Mouse (Mus musculus): ENCODE measurements around the gene Midn. TPM values are rescaled to one million over a fixed set of nuclear protein-coding genes. Genes with fewer than 3 reads are reported as not detected.

The Midn gene
- polyA plus RNA-seq (2012): 227 and 254 TPM in 2 replicates

GRCm38 (mm10) chr10:80147719-80148601 is at the start of gene Midn:
Midn (plus strand) TSS chr10:80148272.
- TF ChIP-seq GATA1 (IDR thresholded peaks at IDR 0.05; ENCODE audit: low read length): no peak

GRCm38 (mm10) chr10:80098630-80099029 is 49.4 kb upstream of the Midn start:
- no peak for TF ChIP-seq GATA1 (IDR thresholded peaks at IDR 0.05; ENCODE audit: low read length)

DNA sequence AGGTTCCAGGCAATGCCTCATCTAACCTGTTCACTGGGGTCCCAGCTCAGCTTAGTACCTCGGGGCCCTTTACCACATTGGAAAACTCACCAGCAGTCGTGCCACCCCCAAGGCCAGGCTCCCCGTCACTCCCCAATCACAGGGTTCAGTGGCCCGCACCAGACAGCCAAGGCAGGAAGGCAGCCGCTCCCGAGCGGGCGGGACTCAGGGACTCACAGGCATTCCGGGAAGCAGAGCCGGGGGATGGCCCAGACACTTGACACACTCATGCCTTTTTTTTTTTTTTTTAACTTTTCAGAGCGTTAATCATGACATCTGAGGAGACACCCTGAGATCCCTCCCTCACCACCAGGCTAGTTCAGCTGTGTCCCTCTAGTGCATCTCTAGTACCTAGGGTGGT is 47.1 kb upstream of the Midn start:
- no peak for TF ChIP-seq GATA1 (IDR thresholded peaks at IDR 0.05; ENCODE audit: low read length)

- no peak for TF ChIP-seq GATA1 (IDR thresholded peaks at IDR 0.05; ENCODE audit: low read length)
Observed at GRCm38 (mm10) chr10:80102216-80102915, 45.7 kb upstream of the Midn start.

- no peak for TF ChIP-seq GATA1 (IDR thresholded peaks at IDR 0.05; ENCODE audit: low read length)
Observed at GRCm38 (mm10) chr10:80103032-80103431, 45.0 kb upstream of the Midn start.

GRCm38 (mm10) chr10:80104181-80104580 is 43.9 kb upstream of the Midn start:
- no peak for TF ChIP-seq GATA1 (IDR thresholded peaks at IDR 0.05; ENCODE audit: low read length)

- no peak for TF ChIP-seq GATA1 (IDR thresholded peaks at IDR 0.05; ENCODE audit: low read length)
Observed at GRCm38 (mm10) chr10:80105460-80105859, 42.6 kb upstream of the Midn start, which contains the start of gene Sbno2. Sbno2 (minus strand) TSS chr10:80105571.

DNA sequence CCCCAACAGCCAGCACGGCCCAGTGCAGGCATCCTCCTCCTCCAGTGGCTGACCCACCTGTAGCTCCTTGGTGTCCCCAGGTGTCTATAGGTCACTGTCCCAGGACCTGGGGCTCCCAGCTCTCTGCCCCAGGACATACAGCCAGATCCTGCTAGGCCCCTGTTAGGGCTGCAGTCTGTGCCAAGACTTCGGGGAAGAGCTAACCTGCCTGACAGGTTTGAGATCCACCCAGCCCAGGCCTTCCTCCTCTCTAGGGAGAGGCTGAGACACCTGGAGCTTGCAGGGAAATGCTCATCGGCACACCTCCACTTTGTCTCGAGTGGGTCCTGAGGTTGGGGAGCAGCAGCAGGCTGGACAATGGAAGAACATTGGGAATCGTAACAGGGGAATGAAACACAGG is 42.1 kb upstream of the Midn start:
- no peak for TF ChIP-seq GATA1 (IDR thresholded peaks at IDR 0.05; ENCODE audit: low read length)

DNA sequence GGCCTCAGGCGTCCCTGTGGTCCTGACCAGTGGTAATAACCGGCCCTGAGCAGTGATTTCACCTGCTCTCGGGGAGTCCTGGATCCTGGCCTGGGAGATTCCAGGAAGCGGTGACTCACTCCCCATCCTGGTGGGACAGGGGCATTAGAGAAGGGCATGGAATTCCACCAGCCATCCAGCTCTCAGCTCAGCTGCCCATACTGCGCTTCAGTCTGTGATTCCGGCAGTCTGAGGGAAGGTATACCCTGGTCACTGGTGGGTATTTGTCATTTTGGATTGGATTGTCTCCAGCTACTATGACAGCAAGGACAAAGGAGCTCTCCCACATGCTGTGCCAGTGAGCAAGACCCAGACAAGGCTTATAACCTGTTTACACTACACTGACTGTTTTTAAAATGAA is 40.4 kb upstream of the Midn start:
- no peak for TF ChIP-seq GATA1 (IDR thresholded peaks at IDR 0.05; ENCODE audit: low read length)

DNA sequence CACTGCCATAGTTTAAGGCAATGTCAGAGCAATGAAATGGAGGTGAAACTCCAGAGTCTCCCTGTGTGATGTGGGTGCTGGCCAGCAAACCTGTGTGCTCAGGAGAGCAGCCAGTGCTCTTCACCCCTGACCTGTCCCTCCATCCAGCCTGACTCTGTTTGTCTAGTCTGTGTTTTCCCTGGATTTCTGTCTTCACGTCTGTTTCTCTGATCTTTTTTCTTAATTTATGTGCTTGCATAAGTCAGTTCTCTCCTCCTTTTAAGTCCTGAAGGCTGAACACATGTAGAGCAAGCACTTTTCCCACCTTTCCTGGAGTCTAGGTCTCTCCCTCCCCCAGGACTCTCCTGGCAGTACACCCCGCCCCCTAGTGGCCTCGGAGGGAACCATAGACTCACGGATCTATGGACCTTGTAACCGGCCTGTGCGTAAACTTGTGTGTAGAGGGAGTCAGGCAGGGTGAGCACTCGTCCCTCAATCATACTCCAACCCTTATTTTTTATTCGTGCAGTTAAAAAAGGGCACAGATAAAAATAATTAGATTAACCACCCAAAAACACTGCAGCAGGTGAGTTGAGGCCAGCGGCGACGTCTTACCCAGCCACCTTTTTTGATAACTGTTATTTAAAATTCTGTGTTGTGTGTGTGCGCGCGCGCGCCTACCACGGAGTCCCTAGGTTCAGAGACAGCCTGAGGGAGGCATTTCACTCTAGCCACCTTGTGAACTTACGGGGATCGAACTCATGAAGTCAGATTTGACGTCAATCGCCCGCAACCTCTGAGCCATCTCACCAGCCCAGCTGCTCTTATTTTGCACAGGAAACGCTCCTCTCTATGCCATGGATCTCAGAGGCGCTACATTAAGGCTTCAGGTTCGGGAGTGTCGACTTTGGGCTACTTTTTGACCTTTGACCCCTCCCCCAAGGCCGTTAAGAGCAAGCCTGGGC is 33.5 kb upstream of the Midn start:
- TF ChIP-seq GATA1 (IDR thresholded peaks at IDR 0.05; ENCODE audit: low read length): no peak

DNA sequence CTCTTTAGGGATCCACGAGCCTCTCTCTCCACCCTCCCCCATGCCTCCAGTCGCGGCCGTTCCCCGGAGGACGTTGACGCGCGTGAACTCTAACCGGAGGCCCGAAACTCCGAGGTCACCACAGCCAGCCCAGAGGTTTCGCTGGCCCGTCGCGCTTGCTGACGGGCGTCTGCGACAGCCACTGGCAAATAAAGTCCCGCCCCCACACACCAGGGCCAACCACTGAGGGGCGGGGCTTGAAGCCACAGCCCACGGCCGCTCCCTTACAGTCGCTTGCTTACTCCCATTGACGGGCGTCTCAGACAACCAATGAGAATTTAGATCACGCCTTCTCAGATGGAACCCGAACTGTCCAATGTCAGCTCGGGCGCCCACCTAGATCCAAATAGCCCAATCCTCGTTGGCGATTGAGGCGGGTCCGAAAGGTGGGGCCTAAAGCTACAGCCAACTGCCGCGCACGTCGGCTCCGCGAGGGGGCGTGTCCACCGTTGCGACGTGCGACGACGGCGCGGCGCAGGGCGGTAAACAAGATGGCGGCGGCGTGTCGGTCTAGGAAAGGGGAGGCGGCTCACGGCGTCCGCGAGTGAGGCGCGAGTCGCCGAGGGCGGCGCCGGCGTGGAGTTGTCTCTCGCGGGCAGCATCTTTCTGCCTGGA is 32.7 kb upstream of the Midn start, which contains the start of gene Stk11:
Gene Stk11 (plus strand): TSS at position 514 of the 654 bp plus-strand sequence.
- TF ChIP-seq GATA1 (IDR thresholded peaks at IDR 0.05; ENCODE audit: low read length): no peak

DNA sequence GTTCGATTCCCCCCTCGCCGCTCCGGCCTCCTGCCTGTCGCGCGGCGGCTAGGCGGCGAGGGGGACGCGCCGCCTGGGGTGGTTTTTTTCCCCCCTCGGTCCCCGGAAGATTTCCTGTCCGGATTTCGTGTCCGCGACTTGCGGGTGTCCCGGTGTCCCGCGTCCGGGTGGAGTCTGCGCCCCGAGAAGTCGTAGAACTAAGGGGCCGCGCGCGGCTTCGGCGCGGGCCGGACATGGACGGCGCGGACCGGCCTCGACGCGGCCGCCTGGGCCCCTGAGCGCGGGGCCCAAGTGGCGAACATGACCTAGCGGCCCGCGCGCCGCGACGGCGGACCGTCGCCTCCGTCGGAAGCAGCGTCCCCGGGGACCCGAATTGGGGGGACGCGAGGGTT is 32.1 kb upstream of the Midn start:
- no peak for TF ChIP-seq GATA1 (IDR thresholded peaks at IDR 0.05; ENCODE audit: low read length)

- TF ChIP-seq GATA1 (IDR thresholded peaks at IDR 0.05; ENCODE audit: low read length): no peak
Observed at GRCm38 (mm10) chr10:80116563-80116926, 31.5 kb upstream of the Midn start.

DNA sequence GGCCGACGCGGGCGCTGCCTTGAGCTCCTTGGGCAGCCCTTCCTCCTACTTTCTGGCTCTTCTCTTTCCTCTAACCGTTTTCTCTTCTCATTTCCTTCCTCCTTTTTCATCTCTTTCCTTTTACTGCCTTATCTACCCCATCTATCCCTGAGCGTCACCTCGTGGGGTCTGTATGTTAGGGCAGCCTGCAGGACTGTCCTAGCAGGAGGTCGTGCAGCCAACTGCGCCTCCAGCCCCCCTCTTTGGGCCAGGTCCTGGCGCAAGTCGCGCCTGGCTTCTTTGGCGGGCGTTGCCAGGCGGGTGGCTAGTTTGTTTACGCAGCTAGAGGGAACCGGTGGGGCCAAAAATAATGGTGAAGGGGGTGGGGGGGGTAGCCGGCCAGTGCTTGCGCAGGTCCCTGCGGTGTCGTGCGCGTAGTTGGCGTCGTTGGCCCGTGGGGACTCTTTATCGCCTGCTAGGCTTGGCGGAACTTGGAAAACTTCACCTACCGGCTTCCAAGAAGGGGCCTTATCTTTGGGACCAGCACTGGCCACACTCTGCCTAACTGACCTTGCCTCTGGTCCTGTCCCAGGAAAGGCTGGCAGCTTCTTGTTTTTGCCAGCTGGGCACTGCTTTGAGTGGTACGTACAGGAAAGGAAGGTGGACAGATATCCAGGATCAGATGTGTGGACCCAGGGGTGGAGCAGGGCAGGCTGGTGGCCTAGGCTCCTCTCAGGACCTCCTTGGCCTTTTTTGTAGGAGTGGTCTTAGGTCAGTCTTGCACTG is 31.0 kb upstream of the Midn start:
- no peak for TF ChIP-seq GATA1 (IDR thresholded peaks at IDR 0.05; ENCODE audit: low read length)

Measured in G1E-ER4 (cell line).